Mouse (Mus musculus) heart, adult 2 months (tissue): ENCODE results near the gene Snx10. TPM values are rescaled to one million over a fixed set of nuclear protein-coding genes. Genes with fewer than 3 reads are reported as not detected.
"Not testable (repeated sequence)": the region's sequence is repeated elsewhere in the genome, so short reads cannot be mapped to it uniquely, and the experiment has no call there.

Experiments used
- DNase-seq, 2 experiments: peaks; one replicate each; pipeline ENCODE4 v3.0.0; 2021
- H3K27ac ChIP-seq: fragments of 200-600 bp; 2 replicates; pipeline ENCODE4 v1.8.1; 2022
- H3K27me3 ChIP-seq: fragments of 200-500 bp; 2 replicates; pipeline ENCODE4 v1.6.1; 2012; ENCODE audit warnings: mild to moderate bottlenecking, low read length, inconsistent platforms, mixed read lengths; ENCODE audit not compliant: control insufficient read depth, insufficient read depth
- H3K36me3 ChIP-seq: fragments of 200-500 bp; 2 replicates; pipeline ENCODE4 v1.6.1; 2012; ENCODE audit warnings: low read length, inconsistent platforms; ENCODE audit not compliant: control insufficient read depth, insufficient read depth
- H3K4me1 ChIP-seq: fragments of 200-500 bp; 2 replicates; pipeline ENCODE4 v1.6.1; 2011; ENCODE audit warnings: low read length; ENCODE audit not compliant: control insufficient read depth, insufficient read depth
- H3K4me3 ChIP-seq: fragments of 200-600 bp; 2 replicates; pipeline ENCODE4 v1.8.1; 2022
- H3K79me2 ChIP-seq: fragments of 200-500 bp; replicated peaks from 2 replicates; pipeline ENCODE4 v1.6.1; 2012; ENCODE audit warnings: mild to moderate bottlenecking, inconsistent platforms, low read length, moderate library complexity, mixed read lengths; ENCODE audit not compliant: control insufficient read depth, insufficient read depth
- H3K9ac ChIP-seq: fragments of 200-500 bp; 2 replicates; pipeline ENCODE4 v1.6.1; 2012; ENCODE audit warnings: low read depth, mild to moderate bottlenecking, control low read depth, inconsistent platforms, low read length, mixed read lengths
- CTCF ChIP-seq: fragments of 200-600 bp; IDR thresholded peaks from 2 replicates; pipeline ENCODE4 v1.8.1; 2022; ENCODE audit warnings: antibody characterized with exemption, mild to moderate bottlenecking, moderate library complexity
- EP300 ChIP-seq: fragments of 200-500 bp; IDR thresholded peaks from 2 replicates; pipeline ENCODE4 v1.6.1; 2011; ENCODE audit warnings: low read depth, low read length, control low read depth; ENCODE audit not compliant: insufficient read depth
- POLR2A ChIP-seq: fragments of 200-500 bp; IDR thresholded peaks from 2 replicates; pipeline ENCODE4 v1.6.1; 2011; ENCODE audit warnings: mild to moderate bottlenecking, low read depth, low read length, control low read depth; ENCODE audit not compliant: insufficient read depth
- WGBS: fragments of 180-500 bp; shearing (Covaris S2); methylation state at CpG from one replicate; pipeline ENCODE4 v1.1.7; 2018; 5-methylcytosine and 5-hydroxymethylcytosine counted together
- intact Hi-C: fragments of 180-260 bp; cut with DNase I; formaldehyde crosslinking; loops from one replicate; pipeline ENCODE4 v1.15.1; 2025
- long read RNA-seq: library from polyadenylated mRNA; stranded (forward); transcript quantifications from one replicate; pipeline ENCODE4 v2.0.0, GENCODE M21; 2021
- polyA plus RNA-seq: library from polyadenylated mRNA; depleted of rRNA; stranded (reverse); fragments of >200 nt; gene quantifications from 2 replicates; pipeline ENCODE4 v1.2.3, GENCODE M21; 2012; rRNA removed
- total RNA-seq, 2 experiments: library from RNA; stranded (reverse); gene quantifications; 2 replicates each; pipeline ENCODE4 v1.2.3; 2021

The Snx10 gene
- total RNA-seq = 10 to 100 TPM; 10.8 to 11.4 TPM
- 3.9 and 6.5 TPM in 2 replicates for polyA plus RNA-seq
- long read RNA-seq, transcript Snx10-201 (7 exons, 2,480 nt) = major isoform, 11 of 15 reads
- long read RNA-seq, partial matches to known transcripts = 0 of 15 reads
- long read RNA-seq, other reads (novel, unspliced or antisense) = 2 of 15 reads

DNA sequence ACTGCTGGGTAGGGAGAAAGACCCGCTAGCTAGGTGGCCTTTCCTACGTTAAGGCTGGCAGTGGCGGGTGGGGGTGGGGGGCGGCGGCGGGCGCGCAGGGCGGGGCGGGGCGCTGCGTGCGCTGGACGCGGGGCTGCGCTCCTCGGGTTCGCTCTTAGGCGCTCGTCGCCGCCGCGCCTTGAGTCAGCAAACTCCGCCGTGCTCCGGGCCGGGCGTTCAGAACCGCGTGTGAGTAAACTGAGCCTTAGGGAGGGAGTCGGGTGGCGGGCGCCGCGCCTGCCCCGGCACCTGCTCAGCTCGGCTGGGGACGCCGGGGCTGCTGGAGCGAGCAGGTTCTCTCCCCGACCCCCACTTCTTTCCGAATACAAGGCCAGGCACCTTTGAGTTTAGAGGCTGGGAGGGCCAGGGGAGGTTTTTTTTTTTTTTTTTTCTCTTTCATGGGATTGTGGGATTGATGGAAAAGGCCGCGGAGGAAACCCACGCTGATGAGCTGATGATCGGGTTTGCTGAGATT lies at the start of gene Snx10:
Gene Snx10 (plus strand): TSS at position 95 of the 514 bp plus-strand sequence.
- Histone ChIP-seq H3K79me2 (no peaks in the 10 kb centered on the region), H3K9ac (peak within 1 kb of the TSS; percentile 92), H3K27me3 (no peaks in the 10 kb centered on the region), H3K27ac (peak within 1 kb of the TSS; percentile 77), H3K36me3 (no peaks in the 10 kb centered on the region), H3K4me1 (peaks cover 3% of the 10 kb centered on the region), H3K4me3 (peak within 1 kb of the TSS; percentile 78)
- DNase-seq = peak; percentile 73 to 74
- 1% methylated on average over 47 of the region's 47 CpGs for WGBS
- TF ChIP-seq POLR2A = no peak
- intact Hi-C loops = no loop called here

DNA sequence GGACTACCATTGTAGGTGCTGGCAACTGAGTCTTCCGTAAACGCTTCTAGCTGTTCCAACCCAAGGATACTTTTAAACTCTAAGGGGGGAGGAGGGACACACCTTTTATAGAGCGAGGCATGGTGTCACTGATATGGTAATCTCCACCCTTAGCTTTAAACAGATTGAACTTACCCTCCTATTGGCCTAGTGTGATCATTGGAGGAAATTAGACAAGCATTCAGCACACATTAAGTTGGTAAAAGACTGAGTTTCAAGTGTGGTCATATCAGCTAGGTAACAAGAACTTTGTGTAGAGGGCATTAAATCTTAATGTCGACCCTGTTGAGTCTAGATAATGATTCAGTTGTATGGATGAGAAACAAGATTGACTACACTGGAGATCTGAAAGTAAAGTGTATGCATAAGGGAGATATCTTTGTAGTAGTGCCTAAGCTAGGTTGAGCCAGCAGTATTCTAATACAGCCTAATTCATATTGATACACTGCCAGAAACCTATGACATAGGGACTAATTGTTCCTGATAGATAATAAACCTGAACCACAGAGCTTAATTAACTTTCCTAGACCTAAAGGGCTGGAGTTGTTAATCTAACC lies 44.5 kb upstream of the Snx10 start:
- H3K79me2 ChIP-seq = no peaks in the 10 kb centered on the region
- intact Hi-C loops = no loop called here
- H3K9ac ChIP-seq = no peak overlapping the region
- TF ChIP-seq CTCF (no peak), POLR2A (no peak), EP300 (no peak)
- H3K4me1 ChIP-seq = no peaks in the 10 kb centered on the region
- peaks cover 13% of the 10 kb centered on the region for H3K36me3 ChIP-seq
- no peak overlapping the region for H3K4me3 ChIP-seq
- 93% methylated on average over 4 of the region's 4 CpGs for WGBS
- no peak overlapping the region for H3K27ac ChIP-seq
- DNase-seq = no peak
- H3K27me3 ChIP-seq = no peaks in the 10 kb centered on the region

DNA sequence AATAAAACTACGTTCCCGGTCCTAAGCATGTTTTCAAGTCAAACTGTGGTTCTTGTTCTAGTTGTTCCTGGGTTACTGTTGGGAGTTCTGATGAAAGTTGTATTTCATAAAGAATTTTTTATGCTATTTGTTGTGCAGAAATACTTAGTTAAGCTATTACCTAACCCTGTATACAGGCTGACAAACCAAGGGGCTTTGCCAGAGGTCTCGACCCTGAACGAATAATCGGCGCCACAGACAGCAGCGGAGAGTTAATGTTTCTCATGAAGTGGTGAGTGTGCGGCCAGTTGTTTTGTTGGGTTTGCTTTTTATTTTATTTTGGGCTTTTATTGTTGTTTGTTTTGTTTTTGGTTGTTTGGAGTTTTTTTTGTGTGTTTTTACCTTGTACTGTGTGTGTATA lies 42.2 kb upstream of the Snx10 start:
- TF ChIP-seq POLR2A = no peak
- TF ChIP-seq CTCF = no peak
- TF ChIP-seq EP300 = no peak
- H3K9ac ChIP-seq = no peak overlapping the region
- intact Hi-C loops = no loop called here
- WGBS = 89% methylated on average over 8 of the region's 8 CpGs
- no peak for DNase-seq
- no peaks in the 10 kb centered on the region for H3K79me2 ChIP-seq
- no peaks in the 10 kb centered on the region for H3K4me1 ChIP-seq
- H3K27ac ChIP-seq = no peak overlapping the region
- H3K27me3 ChIP-seq = no peaks in the 10 kb centered on the region
- H3K36me3 ChIP-seq = peaks cover 9% of the 10 kb centered on the region
- no peak overlapping the region for H3K4me3 ChIP-seq

DNA sequence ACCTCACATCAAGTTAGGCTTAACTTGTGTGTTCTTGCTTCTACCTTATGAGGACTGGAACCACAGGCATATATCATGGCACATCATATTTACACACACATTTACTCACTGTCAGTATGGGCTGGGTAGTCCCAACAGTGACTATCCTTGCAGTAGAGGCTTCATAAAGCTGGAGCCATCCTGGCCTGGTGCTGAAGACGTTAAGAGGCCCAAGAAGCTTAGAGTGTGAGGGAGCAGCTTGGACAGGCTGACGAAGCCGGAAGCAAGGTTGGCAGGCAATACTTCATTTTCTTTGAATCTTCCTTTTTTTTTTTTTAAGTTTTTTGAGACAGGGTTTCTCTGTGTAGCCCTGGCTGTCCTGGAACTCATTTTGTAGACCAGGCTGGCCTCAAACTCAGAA lies 39.8 kb upstream of the Snx10 start:
- Histone ChIP-seq H3K4me3 (no peak overlapping the region), H3K27ac (no peak overlapping the region), H3K79me2 (no peaks in the 10 kb centered on the region), H3K9ac (no peak overlapping the region), H3K27me3 (no peaks in the 10 kb centered on the region), H3K4me1 (no peaks in the 10 kb centered on the region), H3K36me3 (peaks cover 4% of the 10 kb centered on the region)
- WGBS = 90% methylated on average over 3 of the region's 3 CpGs
- TF ChIP-seq POLR2A (no peak), CTCF (no peak), EP300 (no peak)
- intact Hi-C loops = no loop called here
- no peak for DNase-seq

DNA sequence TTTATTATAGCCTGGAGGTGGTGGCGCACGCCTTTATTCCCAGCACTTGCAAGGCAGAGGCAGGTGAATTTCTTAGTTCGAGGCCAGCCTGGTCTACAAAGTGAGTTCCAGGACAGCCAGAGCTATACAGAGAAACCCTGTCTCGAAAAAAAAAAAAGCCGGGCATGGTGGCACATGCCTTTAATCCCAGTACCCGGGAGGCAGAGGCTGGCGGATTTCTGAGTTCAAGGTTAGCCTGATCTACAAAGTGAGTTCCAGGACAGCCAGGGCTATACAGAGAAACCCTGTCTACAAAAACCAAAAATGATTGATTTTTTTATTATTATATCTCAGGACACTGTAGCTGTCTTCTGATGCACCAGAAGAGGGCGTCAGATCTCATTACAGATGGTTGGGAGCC lies 39.1 kb upstream of the Snx10 start:
- H3K79me2 ChIP-seq, intact Hi-C loops, H3K27me3 ChIP-seq, H3K27ac ChIP-seq, H3K4me1 ChIP-seq, H3K9ac ChIP-seq, DNase-seq, H3K4me3 ChIP-seq, H3K36me3 ChIP-seq: not testable (repeated sequence)
- WGBS = 91% methylated on average over 8 of the region's 8 CpGs
- peak; percentile 28 for TF ChIP-seq CTCF

DNA sequence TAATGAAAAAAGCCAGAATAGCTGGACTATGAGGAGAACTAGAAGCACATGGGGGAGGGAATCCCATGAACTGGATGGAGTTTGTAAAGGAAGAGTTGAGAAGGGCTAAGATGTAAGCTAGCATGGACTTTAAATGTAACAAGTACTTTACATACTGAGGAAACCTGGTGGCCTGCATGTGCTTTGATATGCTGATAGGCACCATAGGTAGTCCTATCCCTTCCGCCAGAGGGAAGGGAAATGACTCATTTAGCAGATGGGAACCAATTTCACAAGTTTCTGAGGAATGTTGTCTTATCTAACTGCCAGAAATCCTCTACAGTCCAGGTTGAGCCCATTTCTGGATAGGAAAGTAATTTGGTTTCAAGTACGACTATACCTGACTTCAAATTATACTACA lies 38.1 kb upstream of the Snx10 start:
- H3K27ac ChIP-seq = no peak overlapping the region
- H3K9ac ChIP-seq = no peak overlapping the region
- no peak for DNase-seq
- H3K36me3 ChIP-seq = no peaks in the 10 kb centered on the region; the same call in none of the 2 replicates
- H3K79me2 ChIP-seq = no peaks in the 10 kb centered on the region
- WGBS = 42% methylated on average over 2 of the region's 2 CpGs
- H3K4me1 ChIP-seq = no peaks in the 10 kb centered on the region
- intact Hi-C loops = no loop called here
- no peak overlapping the region for H3K4me3 ChIP-seq
- TF ChIP-seq EP300 (no peak), CTCF (no peak), POLR2A (no peak)
- no peaks in the 10 kb centered on the region for H3K27me3 ChIP-seq
